ENCODE assay signal across 9 mouse cellular contexts in genomic region chr17:35458247-35458646, GRCm38 (mm10). TPM values are rescaled to one million over a fixed set of nuclear protein-coding genes. Genes with fewer than 3 reads are reported as not detected.
"Had no signal": no experiment of that assay in that cellular context is flagged by ENCODE, and none has a peak within 500 bp of the region (broad histone marks: within the 10 kb centered on the region; RNA-seq: fewer than 3 reads in every experiment).

No protein-coding gene starts in this region.

RNA-seq across cellular contexts. Expression of gene H2-Q10, which starts 11.6 kb away (rescaled TPM):
- polyA plus RNA-seq: neural tube, embryonic 13.5 days had no signal

RNA-seq across cellular contexts. Expression of gene Pou5f1, which starts 47.6 kb away (rescaled TPM):
- polyA plus RNA-seq: neural tube, embryonic 13.5 days; neural tube, embryonic 14.5 days; neural tube, embryonic 15.5 days; small intestine, adult 2 months; spleen, adult 2 months; stomach, embryonic 15.5 days; stomach, embryonic 16.5 days; stomach, postnatal 0 days; urinary bladder, adult 2 months had no signal
